Mouse (Mus musculus) liver, adult 2 months (tissue): ENCODE data around the gene Parvb.

ENCODE experiments used
- CTCF ChIP-seq: fragments of 200-500 bp; IDR thresholded peaks from 2 replicates; pipeline ENCODE4 v1.5.1; 2011; ENCODE audit warnings: low read depth, low read length, control low read depth
- POLR2A ChIP-seq: fragments of 200-500 bp; IDR thresholded peaks from 2 replicates; pipeline ENCODE4 v1.6.1; 2011; ENCODE audit warnings: low read length, control low read depth; ENCODE audit not compliant: insufficient read depth; ENCODE audit errors: extremely low read depth

DNA sequence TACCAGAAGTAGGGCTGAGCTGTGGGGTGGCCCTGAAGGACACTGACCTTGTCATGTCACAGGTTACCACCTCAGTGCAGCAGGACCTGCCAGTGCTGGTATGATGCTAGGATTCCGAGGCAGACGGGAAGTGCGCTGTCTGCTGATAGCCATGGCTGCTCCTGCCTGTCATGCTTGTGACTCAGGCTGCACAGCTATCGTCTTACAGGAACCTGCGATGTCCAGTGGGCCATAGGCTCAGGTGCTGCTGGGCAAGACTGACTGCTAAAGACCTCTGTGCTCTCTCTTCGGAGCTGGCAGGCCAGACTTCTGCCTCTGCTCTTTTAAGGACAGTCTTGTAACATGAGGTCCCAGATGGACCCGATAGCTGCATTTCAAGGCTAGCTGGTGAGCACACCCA lies 17.4 kb upstream of the Parvb start:
- no peak for TF ChIP-seq CTCF
- no peak for TF ChIP-seq POLR2A
